Mouse (Mus musculus) heart, adult 2 months (tissue): ENCODE data around the gene Serpina3f.

ENCODE experiments used
- CTCF ChIP-seq: fragments of 200-600 bp; IDR thresholded peaks from 2 replicates; pipeline ENCODE4 v1.8.1; 2022; ENCODE audit warnings: antibody characterized with exemption, mild to moderate bottlenecking, moderate library complexity
- EP300 ChIP-seq: fragments of 200-500 bp; IDR thresholded peaks from 2 replicates; pipeline ENCODE4 v1.6.1; 2011; ENCODE audit warnings: low read depth, low read length, control low read depth; ENCODE audit not compliant: insufficient read depth
- POLR2A ChIP-seq: fragments of 200-500 bp; IDR thresholded peaks from 2 replicates; pipeline ENCODE4 v1.6.1; 2011; ENCODE audit warnings: mild to moderate bottlenecking, low read depth, low read length, control low read depth; ENCODE audit not compliant: insufficient read depth

- no peak for TF ChIP-seq POLR2A
- no peak for TF ChIP-seq CTCF
- no peak for TF ChIP-seq EP300
These were observed 33.9 kb downstream of the Serpina3f start for GRCm38 (mm10) chr12:104248231-104248630.
